Mouse (Mus musculus): Measurements from ENCODE around the gene Rab8a.

The Rab8a gene

GRCm38 (mm10) chr8:72146556-72146955, 14.4 kb upstream of the Rab8a start:
- DNase-seq (ENCODE audit: low read depth) = no peak

- no peak for DNase-seq (ENCODE audit: low read depth)
Measured at GRCm38 (mm10) chr8:72147266-72147665, 13.7 kb upstream of the Rab8a start.

GRCm38 (mm10) chr8:72149056-72149455, 11.9 kb upstream of the Rab8a start:
- no peak for DNase-seq (ENCODE audit: low read depth)

GRCm38 (mm10) chr8:72151418-72152078, 9.5 kb upstream of the Rab8a start:
- no peak for DNase-seq (ENCODE audit: low read depth)

GRCm38 (mm10) chr8:72153382-72153781, 7.6 kb upstream of the Rab8a start:
- DNase-seq (ENCODE audit: low read depth) = no peak

- DNase-seq (ENCODE audit: low read depth) = no peak
Measured at GRCm38 (mm10) chr8:72158096-72158495, 2.9 kb upstream of the Rab8a start.

- no peak for DNase-seq (ENCODE audit: low read depth)
Measured at GRCm38 (mm10) chr8:72158726-72159125, 2.3 kb upstream of the Rab8a start.

- DNase-seq (ENCODE audit: low read depth) = no peak
Measured at GRCm38 (mm10) chr8:72160007-72160406, 993 bp upstream of the Rab8a start.

GRCm38 (mm10) chr8:72162821-72163220, 1.8 kb downstream of the Rab8a start:
- peak; percentile 80 for DNase-seq (ENCODE audit: low read depth)

GRCm38 (mm10) chr8:72169098-72169668, 8.2 kb downstream of the Rab8a start:
- DNase-seq (ENCODE audit: low read depth) = peak; percentile 92

GRCm38 (mm10) chr8:72169681-72170249, 8.8 kb downstream of the Rab8a start:
- no peak for DNase-seq (ENCODE audit: low read depth)

- DNase-seq (ENCODE audit: low read depth) = peak; percentile 84
Measured at GRCm38 (mm10) chr8:72177346-72177925, 16.4 kb downstream of the Rab8a start.

- DNase-seq (ENCODE audit: low read depth) = no peak
Measured at GRCm38 (mm10) chr8:72183554-72184202, 22.7 kb downstream of the Rab8a start.

GRCm38 (mm10) chr8:72187793-72188331, 26.9 kb downstream of the Rab8a start:
- DNase-seq (ENCODE audit: low read depth) = no peak

- DNase-seq (ENCODE audit: low read depth) = peak; percentile 93
Measured at GRCm38 (mm10) chr8:72189417-72190214, 28.6 kb downstream of the Rab8a start, which contains the start of gene Hsh2d. Hsh2d (plus strand) TSS chr8:72189638.

GRCm38 (mm10) chr8:72190215-72190539, 29.2 kb downstream of the Rab8a start:
- DNase-seq (ENCODE audit: low read depth) = peak; percentile 56

GRCm38 (mm10) chr8:72192065-72192464, 31.1 kb downstream of the Rab8a start:
- DNase-seq (ENCODE audit: low read depth) = no peak

- peak; percentile 40 for DNase-seq (ENCODE audit: low read depth)
Measured at GRCm38 (mm10) chr8:72197997-72198396, 37.0 kb downstream of the Rab8a start.

GRCm38 (mm10) chr8:72208582-72208981, 47.6 kb downstream of the Rab8a start:
- DNase-seq (ENCODE audit: low read depth) = peak; percentile 25

- DNase-seq (ENCODE audit: low read depth) = no peak
Measured at GRCm38 (mm10) chr8:72210222-72210621, 49.2 kb downstream of the Rab8a start.

GRCm38 (mm10) chr8:72210710-72211109, 49.7 kb downstream of the Rab8a start:
- DNase-seq (ENCODE audit: low read depth) = peak; percentile 41

GRCm38 (mm10) chr8:72211846-72212245, 50.8 kb downstream of the Rab8a start:
- DNase-seq (ENCODE audit: low read depth) = no peak
